Mouse (Mus musculus): ENCODE results near the gene Dennd2c. TPM values are rescaled to one million over a fixed set of nuclear protein-coding genes. Genes with fewer than 3 reads are reported as not detected.

Gene Dennd2c
- total RNA-seq, 2 experiments from 2014 or later: 3.6 to 4.3 TPM

DNA sequence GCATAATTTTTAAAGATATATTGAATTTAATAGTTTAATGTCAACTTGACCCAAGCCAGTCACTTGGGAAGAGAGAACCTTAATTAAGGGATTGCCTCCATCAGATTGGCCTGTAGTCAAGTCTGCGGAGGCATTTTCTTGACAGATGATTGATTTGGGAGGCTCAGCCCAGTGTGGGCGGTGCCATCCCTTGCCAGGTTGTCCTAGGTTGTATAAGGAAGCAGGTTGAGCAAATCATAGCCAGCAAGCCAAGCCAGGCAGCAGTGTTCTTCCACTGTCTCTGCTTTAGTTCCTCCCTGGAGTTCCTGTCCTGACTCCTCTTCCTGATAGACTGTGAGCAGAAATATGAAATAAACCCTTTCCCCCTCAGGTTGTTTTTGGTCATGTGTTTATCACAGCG lies 21.2 kb downstream of the Dennd2c start:
- DNase-seq: no peak

DNA sequence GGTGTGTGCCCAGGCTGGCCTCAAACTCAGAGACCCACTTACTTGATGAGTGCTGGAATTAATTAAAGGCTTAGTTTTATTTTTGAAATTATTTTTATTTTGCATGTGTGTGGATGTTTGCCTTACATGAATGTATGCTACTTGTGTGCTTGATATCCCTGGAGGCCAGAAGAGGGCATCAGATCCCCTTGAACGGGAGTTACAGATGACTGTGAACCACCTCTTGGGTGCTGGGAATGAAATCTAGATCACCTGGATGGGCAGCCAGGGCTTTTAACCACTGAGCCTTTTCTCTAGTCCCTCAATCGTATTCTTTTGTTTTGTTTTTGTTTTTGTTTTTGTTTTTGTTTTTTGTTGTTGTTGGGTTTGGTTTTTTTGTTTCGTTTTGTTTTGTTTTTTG lies 23.7 kb downstream of the Dennd2c start:
- no peak for DNase-seq

DNA sequence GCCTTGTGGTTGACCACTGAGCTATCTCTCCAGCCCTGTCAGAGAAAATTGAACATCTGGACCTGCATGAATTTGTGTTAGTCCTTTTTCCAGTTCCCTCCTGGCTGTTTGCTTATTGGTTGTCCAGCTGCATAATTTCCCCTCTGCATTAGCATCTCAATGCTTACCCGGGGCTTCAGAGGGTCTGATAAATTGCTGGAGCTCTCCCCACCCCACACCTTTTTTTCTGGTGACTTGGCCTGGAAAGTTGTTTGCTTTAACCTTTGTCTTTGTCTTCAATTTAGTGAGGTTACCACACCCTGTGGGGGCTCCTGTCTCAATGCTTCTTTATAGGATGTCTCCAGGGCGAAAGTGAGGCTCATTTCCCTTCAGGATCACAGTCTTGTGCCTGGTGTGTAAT lies 24.8 kb downstream of the Dennd2c start:
- no peak for DNase-seq

DNA sequence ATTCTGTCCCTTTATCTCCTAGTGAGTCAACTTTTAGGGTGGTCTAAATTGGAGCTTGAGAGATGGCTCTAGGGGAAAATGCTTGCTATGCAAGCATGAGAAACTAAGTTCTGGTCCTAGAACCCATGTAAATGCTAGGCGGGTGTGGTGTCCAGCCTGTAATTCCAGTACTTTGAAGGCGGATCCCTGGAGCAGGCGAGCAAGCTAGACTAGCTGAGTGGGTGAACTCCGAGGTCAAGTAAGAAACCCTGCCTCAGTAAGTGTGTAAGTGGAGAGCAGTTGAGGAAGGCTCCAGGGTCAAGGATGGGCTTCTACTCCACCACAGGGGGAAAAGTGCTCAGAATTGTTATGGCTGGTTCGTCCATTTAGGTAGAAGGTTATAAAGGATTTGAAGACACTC lies 25.3 kb downstream of the Dennd2c start:
- no peak for DNase-seq

DNA sequence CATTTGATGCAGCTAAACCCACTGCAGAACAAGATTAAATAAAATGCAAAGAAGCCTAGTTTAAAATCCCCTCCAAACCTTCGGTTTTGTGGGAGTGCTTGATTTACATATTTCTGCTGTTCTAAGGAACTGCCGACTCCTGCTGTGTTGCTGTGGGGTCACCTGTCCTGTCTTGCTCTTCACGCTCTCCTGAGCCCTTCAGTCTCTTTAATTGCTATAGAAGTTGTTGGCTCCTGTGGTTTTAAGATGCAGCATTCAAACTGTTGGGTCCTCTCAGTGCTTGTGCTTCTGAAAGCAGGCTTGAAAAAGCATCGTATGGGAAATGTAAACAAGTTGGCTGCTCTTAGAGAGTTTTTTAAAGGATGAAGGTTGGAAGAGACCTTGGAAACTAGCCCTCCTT lies 25.8 kb downstream of the Dennd2c start:
- DNase-seq: no peak

DNA sequence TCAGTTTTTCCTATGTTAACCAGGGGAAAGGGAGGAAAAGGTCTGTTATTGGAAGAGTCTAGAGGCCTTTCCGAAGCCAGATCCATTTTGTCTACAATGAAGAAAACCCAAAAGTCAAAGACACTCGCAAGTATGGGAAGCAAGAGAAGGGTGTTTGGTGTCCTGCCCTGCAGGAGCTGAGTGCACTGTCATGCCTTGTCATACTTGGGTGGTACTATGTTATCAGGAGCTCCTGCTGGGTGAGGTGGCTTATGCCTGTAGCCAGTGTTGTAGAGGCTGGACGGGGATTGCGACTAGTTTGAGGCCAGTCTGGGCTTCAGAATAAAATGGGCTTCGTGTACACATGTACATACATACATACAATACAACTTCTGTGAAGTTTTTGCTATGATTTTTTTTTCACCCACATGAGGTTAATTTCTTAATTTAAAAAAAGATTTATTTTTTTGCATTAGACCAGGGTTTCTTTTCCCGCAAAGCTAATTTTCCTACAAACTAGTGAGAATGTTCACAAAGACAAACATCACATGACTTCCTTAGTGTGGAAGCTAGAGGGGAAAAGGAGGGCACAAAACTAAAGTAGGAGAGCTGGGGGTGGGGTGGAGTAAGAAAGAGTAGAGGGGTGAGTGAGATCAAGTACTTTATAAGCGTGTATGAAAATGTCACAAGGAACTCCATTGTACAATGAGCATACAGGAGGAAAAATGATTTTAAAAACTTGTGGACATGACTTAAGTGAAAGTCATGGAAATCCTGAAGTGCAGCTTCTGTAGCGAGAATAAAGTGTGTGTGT lies 27.2 kb downstream of the Dennd2c start:
- DNase-seq: no peak

DNA sequence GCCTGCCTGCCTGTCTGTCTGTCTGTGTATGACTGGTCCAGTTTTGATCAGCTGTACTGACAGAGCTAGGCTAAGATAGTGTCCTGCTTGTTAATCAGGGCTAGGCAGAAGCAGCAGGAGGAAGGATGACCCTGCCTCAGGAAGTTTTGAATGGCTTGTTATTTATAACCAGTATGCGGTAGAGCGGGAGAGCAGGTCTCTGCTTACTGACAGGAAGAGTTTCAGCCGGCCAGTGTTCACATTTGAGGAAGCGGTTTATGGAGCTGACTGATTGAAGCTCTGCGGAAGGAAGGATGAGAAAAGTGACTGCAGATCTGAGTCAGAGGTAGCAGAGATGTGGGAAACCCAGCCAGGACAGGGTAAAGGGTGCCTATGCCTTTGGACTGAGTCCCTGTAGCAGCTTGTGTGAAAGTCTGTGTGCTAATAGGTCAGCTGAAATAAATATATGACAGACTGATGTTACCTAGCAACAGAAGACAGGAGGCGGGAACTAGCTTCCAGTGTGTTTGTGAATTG lies 27.9 kb downstream of the Dennd2c start:
- DNase-seq: peak; percentile 15

DNA sequence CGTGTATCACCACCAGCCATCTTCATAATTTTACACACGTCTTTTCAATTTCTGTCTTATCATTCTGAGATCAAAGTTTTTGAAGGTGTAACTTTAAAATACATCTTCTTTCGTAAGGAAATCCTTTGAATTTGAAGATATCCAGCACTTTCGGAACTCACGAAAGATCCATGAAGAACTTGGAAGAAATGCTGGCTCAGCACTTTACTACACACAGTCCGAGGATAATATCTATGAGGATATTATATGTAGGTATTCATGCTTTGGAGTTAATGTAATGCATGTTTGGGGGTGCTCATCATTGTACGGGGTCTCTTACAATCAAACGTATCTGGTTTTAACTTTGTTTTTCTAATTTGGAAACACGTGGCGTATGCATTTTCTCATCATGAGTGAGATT lies 30.7 kb downstream of the Dennd2c start:
- no peak for DNase-seq

DNA sequence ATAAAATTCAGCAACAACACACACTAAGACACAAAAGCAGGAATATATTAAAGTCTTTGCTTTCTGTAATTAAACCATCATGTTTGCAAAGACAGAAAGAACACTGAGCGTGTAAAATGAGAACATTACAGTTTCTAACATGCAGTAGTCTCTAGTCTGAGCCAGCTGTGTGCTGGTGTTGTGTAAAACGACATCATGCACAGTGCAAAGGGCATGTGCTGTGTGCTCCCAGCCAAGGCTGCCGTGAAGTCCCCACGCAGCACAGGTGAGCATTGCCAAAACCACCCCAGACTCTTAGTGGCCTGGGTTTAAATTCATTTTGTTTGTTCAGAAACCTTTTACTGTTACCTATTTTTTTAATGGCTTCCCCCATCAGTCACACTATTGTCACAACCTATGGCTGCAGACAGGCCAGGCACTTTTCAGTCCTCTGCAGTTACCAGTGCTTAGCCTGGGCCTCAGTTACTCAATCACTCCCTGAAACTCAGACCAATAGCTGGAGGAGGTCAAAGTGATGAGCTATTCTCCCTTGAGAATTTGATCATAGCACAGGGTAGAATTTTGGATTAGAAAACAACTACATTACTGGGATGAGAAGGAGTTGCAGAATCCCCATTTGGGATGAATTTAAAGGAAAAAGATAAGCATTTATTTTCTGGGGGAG lies 34.1 kb downstream of the Dennd2c start:
- no peak for DNase-seq

DNA sequence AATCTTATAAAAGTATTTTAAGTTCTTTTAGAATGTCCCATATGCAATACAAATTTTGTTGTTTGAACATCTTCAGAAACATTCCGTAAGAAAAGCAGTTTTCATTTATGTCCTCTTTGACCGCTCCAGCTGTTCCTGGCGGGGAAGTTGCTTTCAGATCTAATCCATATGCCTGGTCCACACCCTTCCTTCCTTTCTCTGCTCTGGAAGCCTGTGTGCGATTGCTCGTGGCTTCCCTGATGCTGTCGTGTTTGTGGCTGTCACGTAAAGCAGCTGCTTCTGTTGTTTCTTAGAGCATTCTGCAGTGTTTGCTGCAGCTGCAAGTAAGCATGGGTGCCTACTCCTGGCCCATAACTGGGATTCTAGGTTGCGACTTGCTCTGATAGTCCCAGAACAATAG lies 36.6 kb downstream of the Dennd2c start:
- DNase-seq: peak; percentile 33

DNA sequence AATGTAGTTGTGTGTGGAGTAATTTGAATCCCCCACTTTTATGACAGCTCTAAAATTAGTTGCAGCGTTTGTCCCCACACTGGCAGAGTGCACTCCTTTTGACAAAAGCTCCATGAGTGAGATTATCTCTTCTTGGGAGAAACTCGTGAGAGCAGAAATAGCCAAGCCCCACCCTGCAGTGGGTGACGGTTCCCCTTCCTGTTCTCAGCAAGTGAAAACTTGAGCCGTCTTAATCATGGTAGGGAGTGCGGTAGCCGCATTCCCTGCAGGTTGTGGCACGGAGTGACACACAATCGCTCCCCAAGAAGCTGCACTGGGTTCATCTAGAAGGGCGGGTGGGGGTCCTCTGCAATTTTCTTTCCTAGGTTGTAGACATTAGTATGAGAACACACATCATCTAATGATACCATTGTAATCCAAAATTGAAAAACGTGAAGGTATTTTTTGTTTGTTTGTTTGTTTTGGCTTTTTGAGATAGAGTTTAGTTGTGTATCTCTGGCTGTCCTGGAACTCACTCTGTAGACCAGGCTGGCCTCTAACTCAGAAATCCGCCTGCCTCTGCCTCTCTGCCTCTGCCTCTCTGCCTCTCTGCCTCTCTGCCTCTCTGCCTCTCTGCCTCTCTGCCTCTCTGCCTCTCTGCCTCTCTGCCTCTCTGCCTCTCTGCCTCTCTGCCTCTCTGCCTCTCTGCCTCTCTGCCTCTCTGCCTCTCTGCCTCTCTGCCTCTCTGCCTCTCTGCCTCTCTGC lies 37.9 kb downstream of the Dennd2c start:
- DNase-seq: peak; percentile 50

DNA sequence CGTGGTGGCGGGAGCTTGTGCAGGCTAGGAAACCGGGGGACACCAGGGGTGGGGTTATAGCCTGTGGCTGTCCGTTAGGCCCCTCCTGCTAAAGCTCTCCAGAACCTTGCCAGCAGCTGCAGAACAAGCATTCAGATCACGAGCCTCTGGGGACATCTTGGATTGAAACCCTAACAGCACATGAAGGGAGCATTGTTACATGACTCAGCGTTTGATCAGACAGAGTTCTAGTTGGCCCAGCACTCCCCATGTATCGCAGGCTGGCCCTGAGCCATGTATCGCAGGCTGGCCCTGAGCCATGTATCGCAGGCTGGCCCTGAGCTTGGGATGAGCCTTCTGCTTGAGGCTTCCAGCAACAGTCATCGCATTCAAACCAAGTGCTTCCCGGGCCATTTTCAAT lies 38.9 kb downstream of the Dennd2c start:
- DNase-seq: peak; percentile 36

DNA sequence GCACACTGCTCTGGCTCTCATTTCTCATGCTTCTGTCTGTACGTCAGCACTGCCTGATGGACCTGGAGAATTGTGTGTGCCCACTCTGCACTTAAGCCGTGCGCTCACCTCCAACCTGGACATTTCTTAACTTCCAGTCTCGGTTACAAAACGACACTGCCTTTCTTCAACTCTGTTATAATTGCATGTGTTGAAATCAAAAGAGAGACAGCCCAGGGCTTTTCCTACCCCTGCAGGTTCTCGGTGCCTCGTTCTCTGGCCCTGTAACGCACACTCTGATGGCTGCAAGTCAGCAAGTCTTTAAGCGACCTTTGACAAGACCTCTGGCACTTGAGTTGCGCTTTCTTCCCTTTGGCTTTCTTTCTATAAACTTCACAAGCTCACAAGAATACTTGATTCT lies 40.0 kb downstream of the Dennd2c start:
- DNase-seq: no peak

DNA sequence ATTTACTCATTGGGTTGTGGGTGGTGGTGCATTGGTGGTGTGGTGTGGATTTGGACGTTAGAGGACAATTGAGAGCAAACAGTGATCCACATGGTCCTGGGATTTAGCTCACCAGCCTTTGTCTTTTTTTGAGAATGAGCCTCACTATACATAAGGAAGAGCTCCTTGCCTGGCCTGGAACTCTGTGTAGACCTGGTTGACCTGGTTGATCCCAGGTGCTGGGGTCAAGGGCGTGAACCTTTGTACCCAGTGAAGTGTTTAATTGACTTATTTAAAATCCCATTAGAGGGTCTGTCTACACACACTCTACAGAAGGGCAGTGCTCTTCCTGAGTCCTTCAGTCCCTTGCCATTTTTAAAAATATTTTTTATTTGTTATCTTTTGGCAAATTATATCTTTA lies 42.9 kb downstream of the Dennd2c start:
- DNase-seq: no peak

DNA sequence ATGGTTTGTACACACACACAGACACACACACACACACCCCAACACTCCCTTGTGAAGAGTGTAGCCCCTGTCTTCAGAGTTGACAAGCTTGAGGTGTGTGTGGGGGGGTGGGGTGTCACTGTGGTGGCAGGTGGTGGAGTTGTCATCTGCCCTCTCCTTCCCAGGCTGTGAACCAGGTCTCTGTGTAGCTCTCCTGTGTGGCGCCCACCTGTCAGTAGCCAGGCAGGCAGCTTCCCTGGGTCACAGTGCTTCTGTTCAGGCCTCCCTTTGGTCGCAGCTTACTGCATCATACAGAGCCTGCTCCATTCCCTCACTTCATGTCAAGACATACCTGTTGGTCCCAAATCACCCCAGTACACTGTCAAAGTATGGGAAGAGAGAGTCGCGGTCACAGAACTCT lies 43.4 kb downstream of the Dennd2c start:
- no peak for DNase-seq

DNA sequence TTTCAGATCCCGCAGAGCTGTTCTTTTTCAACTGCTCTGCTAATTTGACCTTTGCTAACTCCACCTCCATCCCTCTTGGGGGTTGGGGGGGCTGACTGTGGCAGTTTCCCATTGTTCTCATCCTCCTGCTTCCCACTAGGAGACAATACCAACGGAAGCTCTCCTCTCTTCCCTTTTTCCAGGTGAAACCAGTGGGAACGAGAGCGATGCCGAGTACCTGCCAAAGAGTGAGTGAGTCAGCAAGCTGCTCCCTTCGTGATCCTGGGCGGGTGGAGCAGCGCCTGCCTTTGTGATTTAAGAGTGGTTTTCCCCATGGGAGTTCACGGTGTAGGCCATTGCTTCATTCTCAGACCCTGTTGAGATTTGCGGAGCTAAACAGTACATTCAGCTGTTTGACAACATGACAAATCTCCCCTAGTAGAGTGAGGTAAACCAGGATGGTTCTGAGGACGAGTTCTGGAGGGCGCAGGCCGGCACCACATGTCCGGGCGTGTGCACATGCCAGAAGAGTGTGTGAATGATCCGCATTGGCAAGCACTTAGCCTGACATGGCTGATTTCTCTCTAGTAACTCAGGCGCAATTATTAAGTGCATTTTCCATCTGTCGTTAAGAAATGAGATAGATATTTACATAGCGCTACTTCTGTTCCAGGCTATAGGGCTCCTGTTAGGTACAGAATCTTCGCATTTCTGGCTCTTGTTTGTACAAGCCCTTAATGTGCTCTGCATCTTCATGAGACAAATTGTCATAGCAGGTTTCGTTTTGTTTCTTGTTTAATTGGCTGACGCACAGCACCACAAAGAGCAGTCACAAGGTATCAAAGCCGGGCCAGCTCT lies 44.1 kb downstream of the Dennd2c start:
- DNase-seq: no peak

DNA sequence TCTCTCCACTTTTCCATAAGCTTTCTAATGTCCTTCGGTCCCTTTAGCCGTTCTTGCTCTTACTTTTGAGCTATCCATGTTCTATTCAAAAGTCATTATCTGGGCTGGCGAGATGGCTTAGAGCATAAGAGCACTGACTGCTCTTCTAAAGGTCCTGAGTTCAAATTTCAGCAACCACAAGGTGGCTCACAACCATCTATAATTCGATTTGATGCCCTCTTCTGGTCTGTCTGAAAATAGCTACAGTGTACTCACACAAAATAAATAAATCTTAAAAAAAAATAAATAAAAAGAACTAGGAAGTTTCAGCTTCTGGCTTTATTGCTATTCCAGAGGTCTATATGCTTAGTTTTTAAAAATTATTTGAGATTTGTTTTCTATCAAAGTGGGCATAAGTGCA lies 45.4 kb downstream of the Dennd2c start:
- no peak for DNase-seq

DNA sequence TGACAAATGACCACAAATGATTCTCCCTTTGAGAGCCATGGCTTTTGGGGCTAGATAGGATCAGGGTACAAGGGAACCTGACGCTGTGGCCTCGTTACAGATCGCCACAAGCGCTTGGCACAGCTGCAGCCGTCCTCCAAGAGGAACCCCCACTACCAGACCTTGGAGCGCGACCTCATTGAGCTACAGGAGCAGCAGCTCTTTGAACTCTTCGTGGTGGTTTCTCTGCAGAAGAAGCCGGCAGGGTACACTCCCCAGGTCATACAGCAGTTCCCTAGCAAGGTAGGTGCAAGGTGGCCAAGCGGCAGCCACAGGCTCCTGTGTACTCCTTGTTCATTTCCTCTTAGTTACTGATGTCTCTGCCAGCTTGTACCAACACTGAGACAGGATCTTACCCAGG lies 46.5 kb downstream of the Dennd2c start:
- DNase-seq: no peak

DNA sequence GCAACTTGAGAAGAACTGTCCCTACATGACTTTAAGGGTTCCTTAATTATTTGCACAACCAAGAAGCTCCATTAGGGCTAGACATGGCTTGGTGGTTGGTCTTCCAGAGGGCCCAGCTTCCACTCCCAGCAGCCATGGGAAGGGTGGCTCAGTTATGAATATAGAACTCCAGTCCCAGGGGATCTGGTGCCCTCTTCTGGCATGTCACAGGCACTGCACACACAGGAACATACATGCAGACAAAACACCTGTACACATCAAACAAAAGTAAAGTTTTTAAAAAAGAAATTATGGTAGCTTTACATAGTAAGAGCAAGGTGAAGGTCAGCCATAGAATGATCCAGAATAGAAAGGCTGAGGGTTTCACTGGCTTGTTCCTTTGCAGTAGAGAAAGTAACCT lies 51.4 kb downstream of the Dennd2c start:
- DNase-seq: no peak

DNA sequence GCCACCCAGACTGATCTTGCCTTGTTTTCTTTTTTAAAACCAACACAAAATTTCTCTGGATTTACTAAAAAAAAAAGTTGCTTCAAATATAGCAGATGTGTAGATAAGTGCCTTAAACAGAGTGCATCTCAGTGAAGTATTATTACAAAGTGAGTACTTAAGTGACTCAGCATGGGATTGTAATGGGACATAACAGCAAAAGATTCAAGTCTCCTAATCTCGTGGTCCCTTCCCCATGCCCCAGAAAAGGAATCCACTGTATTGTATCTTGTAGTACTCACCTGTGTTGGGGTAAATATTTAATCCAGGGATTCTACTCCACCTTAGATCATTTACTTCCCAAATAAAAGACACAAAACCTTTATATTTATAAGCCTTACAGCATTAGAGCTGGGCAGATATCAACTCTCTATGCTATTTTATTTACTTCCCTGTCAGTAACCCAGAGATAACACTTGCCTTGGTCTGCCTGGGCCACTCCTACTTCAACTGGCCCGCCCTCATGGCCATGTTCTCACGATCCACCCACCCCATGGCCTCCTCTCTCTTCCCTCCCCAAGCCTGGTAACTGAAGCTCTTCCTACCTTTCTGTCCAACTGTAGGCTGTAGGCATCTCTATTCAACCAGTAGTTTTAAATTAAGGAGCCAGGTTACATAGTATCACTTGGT lies 57.0 kb downstream of the Dennd2c start:
- no peak for DNase-seq

DNA sequence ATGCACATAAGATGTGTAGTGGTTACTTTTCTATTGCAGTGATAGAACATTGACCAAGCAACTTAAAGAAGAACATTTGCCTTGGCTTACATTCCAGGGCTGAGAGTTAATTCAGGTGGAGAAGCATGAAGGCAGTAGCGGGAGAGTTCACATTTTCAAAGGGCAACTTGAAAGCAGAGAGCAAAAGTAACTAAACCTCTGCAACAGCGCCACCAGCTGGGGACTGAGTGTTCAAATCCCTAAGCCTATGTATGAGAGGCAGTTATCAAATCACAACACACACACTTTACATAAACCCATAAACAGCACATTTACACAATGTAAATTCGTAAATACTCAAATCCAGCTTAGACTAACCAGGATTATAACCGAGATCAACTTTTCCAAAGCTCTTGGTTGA lies 67.4 kb downstream of the Dennd2c start:
- peak; percentile 90 for DNase-seq
